Mouse (Mus musculus) left cerebral cortex, adult 6 months (tissue): Measurements from ENCODE around the gene Mtpn. TPM values are rescaled to one million over a fixed set of nuclear protein-coding genes. Genes with fewer than 3 reads are reported as not detected.

ENCODE experiments used
- long read RNA-seq, 2 experiments: library from polyadenylated mRNA; unstranded; transcript quantifications; one replicate each; pipeline ENCODE4 v2.0.0; 2019 to 2020
- polyA plus RNA-seq: library from polyadenylated mRNA; unstranded; fragments of <200 nt; fragmentation: Nextera tagmentation; gene quantifications from 2 replicates; pipeline ENCODE4 v1.2.3, GENCODE M21; 2021

Gene Mtpn
- 166 and 198 TPM in 2 replicates for polyA plus RNA-seq
- long read RNA-seq, experiment 1, transcript Mtpn-201 (4 exons, 3,960 nt) = major isoform, 1,064 of 1,164 reads
- long read RNA-seq, experiment 1, partial matches to known transcripts = 17 of 1,164 reads
- long read RNA-seq, experiment 1, other reads (novel, unspliced or antisense) = 83 of 1,164 reads
- long read RNA-seq, experiment 2, transcript Mtpn-201 (4 exons, 3,960 nt) = major isoform, 117 of 215 reads
- long read RNA-seq, experiment 2, partial matches to known transcripts = 5 of 215 reads
- long read RNA-seq, experiment 2, other reads (novel, unspliced or antisense) = 93 of 215 reads

DNA sequence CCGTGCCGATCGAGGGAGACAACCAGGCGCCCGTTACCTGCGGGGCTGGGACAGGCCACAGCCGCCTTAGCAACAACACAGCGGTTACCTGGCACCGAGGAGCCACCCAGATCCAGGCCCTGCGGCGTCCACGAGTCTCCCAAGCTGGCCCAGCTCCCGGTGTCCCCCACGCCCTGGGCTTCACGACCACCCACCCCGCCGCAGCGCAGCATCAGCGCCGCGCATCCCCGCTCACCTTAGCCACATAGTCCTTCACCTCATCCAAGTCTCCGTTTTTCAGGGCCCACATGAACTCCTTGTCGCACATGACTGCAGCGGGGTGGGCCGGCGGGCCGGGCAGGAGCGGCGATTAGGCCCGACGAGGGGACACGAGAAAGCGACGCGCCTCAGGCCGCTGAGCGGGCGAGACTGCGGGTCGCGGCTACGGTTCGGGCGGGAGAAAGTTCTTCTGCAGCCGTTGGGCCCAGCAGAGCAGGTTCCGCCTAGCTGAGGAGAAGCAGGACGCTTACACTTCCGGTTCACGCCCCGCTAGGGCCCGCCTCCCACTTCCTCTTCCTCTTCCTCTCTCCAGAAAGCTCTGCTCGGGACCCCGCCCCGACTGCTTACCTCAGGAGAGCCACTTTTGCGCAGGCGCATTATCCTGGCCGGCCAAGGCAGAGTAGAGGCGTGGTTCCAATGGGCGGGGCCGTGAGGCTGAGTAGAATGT is at the start of gene Mtpn:
TSS of gene Mtpn (minus strand) at position 585 of the 706 bp plus-strand sequence.

Other genes starting within 250 kb of the Mtpn start
- gene Slc13a4, start 231.8 kb downstream of the Mtpn start, polyA plus RNA-seq = 6.8 and 10.8 TPM in 2 replicates
- 3.4 and 3.8 TPM in 2 replicates for gene Fam180a, start 213.7 kb downstream of the Mtpn start, polyA plus RNA-seq